Mouse (Mus musculus) heart, postnatal 0 days (tissue): Measurements from ENCODE around the gene Vat1.

ENCODE experiments used
- CTCF ChIP-seq: IDR thresholded peaks from 2 replicates; pipeline ENCODE4 v1.5.1; 2016; ENCODE audit warnings: antibody characterized with exemption, control low read depth, low read depth
- EP300 ChIP-seq: IDR thresholded peaks from 2 replicates; pipeline ENCODE4 v1.6.1; 2016; ENCODE audit warnings: antibody characterized with exemption, low read depth

GRCm38 (mm10) chr11:101479171-101479635 lies 13.2 kb upstream of the Vat1 start:
- TF ChIP-seq CTCF, result no peak
- TF ChIP-seq EP300, result no peak
